Mouse (Mus musculus): ENCODE measurements around the gene Pigz. TPM values are rescaled to one million over a fixed set of nuclear protein-coding genes. Genes with fewer than 3 reads are reported as not detected.
A peak's percentile ranks its signal among the peaks of the same experiment; 100 is the strongest.

Gene Pigz
- total RNA-seq (2021), result 1 to 10 TPM; 1.0 to 1.2 TPM

DNA sequence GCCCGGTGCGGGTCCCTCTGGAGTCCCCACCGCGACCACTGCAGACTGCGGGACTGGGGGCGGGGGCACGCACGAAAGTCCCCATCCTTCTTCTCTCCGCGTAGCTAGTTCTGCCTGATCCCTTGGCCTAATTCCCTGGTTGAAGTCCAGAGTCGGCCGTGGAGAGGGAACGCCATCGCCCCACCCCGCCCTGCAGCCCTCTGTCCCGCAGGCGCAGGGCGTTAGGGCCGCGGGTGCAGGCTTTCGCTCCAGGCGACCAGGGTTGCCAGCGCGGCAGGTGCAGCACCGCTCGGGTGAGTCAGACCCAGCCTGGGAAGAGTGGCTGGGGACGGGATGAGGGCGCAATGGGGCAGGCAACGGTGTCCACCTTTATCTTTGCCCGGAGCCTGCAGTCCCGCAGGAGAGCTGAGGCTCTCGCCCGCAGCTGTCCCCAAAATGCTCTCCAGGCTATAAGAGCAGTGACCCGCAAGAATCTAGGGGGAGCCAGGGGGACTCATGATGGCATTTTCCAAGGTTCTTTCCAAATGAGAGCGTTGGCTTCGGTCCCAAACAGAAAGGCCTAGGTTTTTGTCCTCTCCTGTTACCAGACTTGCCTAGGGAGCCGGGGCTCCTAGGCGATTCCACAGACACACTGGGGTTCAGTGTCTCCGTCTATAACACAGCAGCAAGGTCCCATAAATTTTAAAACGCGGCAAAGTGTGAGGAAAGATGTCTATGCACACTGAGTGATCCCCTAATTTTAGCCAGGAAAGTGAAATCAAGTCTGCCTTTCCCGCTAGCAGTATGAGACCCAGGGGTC is at the start of gene Pigz:
Gene Pigz (plus strand): TSS at position 101 of the 799 bp plus-strand sequence.
- peak; percentile 58 for DNase-seq

DNA sequence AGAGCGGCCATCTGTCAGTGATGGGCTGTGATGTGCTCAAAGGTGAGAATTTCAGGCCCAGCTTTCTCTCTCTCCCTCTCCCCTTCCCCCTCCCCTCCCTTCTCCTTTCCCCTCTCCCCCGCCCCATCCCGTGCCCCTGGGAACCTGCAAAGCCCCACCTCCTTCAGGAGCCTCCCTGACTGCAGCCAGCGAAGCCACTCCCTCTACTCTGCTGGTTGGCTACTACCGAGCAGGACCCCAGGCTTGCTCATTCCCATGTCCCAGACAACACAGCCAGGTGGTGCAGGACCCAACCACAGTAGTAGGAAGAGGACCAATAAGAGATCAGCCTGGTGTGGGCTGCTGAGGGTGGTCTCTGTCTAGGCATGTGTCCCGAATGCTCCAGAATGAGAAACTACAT is 49.7 kb upstream of the Pigz start:
- no peak for DNase-seq

DNA sequence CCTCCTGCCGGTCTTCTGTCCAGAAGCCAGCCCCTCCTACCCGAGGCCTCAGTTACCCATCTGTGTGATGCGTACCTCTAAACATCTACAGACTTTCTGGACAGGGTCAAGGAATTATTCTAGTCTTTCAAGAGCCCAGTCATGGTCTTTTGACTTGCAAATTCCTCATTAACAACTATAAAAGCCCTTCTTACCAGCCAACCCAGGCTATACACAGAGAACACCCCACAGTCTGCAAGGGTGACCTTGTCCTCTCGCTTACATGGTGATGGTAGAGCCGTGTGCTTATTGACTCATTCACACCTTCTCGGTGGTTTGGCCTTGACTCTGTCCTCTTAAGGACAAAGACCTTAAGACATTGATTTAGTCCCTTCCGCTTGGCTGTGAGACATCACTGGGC is 42.7 kb upstream of the Pigz start:
- no peak for DNase-seq

DNA sequence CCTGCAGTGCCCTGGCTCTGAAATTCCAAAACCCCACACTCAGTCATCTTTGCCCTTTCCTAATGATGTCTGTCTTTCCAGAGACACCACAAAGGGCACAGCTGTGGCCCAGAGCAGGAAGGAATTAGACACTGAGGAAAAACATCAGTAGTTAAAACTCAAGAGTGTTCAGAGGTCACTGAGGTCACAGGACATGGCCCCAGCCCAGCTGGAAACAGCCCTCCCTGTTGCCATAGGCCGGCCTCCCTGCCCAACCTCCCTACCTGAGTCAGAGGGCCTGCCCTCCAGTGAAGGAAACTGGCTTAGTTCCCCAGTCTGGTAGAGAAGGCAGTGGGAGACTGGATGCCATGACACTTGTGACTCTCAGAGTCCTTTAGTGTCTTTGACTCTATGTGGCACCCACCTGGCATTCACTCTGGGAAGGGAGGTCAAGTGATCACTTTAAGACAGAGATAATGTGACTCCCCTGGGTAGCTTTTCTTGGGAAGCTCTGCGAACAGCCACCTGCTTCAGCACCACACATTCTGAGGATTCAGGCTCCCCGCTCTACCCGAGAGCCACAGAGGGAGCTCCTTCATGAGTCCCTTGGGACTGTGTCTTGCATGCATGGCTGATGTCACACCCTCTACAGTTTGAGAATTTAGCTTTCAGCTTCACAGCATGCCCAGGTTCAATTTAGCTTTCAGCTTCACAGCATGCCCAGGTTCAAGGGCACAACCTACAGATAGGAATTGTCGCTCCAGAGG is 40.1 kb upstream of the Pigz start:
- DNase-seq, result no peak

DNA sequence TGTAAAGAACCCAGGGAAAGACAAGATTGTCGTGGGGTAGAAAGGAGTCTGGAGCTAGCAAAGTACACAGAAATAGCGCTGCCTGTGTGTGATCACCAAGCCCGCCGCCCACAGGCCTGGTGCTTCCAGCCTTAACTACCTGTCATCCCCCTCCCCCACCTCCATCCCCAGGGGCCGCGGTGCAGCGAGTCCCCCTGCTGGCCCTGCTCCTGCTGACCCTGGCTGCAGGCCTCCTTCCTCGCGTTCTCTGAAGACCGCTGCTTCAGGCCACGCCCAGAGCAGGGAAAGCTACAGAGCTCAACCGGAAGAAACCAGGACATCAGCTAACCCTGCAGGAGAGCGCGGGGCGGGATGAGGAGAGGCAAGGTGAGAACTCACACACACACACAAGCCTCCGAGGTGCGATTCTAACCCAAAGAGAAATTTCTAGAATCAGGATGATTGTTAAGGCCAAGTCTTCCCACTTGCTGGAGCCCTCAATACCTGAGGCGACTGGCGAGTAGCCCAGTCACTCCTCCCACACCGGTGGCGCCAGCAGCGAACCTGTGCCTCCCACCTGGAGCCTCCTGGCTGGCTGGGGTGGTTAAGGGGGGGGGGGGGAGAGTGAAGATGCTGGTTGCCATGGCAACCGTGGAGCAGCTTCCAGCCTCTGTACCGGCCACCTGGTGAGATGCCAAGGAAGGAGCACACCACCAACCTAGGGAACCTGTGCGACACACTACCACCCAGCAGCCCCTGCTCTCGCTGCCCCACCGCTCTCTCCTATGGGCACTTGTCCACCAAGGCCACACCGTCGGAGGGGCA is 36.5 kb upstream of the Pigz start:
- peak; percentile 52 for DNase-seq

DNA sequence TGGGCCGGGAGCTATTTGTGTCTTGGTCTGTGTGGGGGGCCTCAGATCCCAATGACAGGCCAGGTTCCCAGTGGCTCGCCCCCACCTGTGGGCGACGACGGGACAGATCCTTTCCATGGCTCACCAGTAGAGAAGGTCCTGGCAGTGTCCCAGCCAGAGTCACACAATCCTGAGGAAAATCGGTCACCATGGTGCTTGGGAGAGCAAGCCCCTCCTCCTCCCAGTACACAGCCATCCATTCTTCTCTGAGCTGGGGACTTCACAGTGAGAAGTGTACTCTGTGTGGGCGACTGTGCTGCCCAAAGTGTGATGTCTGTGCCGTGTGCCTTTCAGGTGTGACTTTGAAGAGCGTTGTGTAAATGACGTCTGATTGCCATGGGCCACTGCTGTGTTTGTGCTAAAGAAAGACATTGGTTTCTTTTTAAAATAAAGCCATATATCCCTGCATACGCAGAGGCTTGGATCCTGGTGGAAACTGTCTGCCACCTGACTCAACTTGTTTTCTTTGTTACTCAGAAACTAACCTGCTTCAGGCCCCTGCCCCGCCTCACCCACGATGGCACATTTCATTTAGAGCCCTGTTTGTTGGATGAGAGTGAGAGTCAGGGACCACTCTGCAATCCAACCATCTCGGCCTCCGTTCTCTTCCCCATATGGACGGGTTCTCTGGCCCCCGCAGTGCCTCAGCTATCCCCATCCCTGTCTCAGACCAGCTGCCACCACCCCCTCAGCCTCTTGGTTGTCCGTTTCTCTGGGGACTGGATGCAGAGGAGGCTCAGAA is 34.9 kb upstream of the Pigz start:
- DNase-seq, result no peak

DNA sequence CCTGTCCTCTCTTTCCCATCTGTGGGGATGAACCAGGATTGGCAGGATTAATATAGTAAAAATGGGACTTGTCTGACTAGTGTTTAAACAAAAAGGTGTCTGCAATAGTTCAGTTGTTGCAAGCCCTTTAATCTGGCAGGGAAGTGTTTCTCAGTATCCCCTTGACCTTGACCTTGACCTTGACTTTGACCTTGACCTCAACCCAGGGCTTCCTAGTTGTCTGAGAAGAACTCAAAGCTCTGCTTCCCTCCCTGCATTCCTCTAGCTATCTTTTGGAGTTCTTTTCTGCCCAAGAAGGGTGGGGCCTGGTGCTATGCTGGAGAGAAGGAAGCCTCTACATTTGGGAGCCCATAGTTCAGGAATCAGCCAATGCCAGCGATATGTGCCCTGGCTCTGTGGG is 31.8 kb upstream of the Pigz start:
- DNase-seq, result no peak

DNA sequence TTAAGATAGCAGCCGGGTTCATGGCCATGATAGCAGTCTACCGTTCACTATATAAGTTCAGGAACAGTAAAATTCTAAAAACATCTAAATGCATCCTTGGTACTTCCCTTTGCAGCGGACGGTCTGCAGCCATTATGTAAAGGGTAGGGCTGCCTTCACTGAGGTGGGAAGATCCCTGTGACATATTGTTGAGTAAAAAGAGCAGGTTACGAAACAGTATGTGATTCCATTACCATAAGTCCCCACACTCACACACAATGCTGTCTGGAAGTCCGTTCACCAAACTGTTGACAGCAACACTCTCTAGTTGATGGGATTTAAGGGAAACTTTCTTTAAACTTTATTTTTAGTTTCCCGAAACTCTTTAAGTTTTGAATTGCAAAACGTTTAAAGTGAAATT is 30.4 kb upstream of the Pigz start:
- DNase-seq, result no peak

DNA sequence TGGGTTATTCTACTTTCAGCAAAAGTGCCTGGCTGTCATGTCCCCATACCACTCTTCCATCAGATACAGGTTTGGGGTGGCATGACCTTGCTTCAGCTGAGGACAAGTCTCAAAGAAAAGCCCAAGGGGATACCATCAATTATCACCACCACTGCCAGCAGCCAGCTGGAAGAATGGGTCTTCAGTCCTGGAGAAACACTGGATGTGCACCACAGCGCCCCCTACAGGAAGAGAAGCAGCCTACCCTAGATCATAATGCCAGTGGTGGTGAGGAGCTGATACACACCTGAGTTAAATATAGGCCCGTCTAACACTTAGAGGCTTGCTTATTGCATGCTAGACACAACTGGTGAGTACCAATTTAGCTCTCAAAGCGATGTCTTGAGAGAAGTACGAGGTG is 28.3 kb upstream of the Pigz start:
- no peak for DNase-seq

DNA sequence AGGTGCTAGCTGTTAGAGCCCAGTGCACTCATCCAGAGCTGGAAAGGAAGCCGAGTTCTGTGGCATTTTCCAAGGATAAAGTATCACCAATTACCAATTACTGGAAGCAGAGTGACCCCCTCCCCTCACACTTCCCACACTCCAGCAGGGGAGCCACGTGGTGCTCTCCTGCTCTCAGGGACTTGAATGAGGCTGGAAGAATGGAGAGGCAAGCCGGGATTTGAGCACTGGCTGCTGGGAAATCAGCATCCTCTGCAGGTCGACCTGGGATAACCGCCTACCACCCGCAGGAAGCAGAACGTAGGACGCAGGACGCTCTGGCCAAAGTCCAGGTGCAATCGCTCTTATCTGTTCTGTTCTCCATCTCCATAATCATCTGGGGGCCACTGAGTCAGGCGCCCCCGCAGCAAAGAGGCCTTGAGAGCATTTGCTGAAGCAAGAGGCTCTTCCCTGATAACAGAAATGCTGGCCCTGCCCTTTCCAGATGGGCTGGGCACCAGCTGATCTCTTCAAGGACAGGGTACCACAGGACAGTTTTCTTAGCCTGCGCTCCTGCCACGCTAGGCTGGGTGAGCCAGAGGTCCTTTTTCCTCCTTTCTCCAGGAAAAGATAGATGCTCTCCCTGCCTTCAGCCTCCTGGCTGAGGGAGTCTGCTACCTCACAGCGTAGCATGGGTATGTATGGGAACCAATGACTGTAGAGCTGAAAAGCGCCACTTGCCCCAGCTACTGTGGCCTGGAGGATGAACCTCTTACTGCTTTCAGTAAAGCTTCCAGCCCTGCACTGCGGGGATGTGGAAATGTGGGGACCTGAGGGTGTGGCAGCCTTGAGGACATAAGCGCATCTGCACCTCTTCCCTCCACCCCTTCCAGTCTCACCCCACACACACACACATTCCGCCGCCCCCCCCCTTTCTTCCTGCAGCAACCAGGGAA is 27.5 kb upstream of the Pigz start:
- DNase-seq, result no peak

DNA sequence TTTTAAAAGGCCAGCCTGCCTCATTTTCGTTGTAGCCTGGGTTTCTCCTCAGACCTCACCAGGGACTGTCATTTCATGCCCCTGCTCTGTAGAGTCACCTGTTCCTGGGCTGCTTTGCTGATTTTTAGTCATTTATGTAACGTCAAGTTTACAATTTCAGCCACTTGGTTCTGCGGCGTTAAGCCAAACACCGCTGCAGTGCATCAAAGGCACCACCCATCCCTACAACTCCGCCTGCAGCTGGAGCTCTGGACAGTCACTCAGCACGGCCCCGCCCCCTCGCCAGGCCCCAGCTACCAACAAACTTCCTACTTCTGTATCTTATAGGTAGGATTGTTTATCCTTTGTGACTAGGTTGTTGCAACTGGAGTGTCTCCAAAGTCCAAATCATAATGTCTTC is 26.8 kb upstream of the Pigz start:
- peak; percentile 54 for DNase-seq

DNA sequence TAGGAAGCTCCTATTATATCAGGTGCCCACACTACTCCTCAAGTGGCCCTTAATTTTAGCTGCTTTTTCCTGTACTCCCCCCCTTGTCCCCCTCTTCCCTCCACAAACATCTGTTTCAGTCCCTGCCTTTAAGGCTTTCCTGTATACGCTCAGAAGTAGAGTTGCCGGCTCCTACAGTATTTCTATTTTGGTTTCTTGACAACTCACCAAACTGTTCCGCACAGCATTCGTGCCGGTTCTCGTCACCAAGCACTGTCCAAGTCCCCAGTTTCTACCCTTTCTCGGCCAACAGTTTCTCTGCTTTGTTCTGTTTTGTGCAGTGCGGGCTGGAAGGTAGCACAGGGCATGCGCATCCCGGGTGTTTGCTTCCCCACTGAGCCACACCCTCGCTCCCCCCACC is 24.7 kb upstream of the Pigz start:
- DNase-seq, result no peak

DNA sequence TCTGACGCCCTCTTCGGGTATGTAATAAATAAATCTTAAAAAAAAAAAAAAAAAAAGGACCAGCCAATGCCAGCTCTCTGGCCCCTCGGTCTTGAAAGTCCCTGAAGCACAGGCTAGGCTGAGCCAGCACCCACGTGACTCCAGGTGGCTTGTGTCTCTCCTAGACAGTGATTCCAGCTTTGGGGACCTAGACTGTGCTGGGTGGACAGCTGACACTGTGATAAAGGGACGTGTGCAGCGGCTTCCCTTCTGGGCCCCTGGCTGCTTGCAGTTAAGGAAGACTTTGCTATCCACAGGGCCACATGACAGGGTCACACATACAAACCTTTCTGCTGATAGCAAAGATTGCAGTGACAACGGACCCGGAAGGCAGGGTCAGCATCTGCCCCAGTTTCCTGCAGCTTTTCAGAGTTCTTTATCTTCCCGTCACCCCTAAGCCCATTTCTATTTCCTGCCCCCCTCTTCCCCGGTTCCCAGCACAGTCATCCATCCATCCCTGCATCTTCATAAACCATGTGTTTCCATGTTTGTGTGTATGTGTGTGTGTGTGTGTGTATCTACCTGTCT is 23.3 kb upstream of the Pigz start:
- no peak for DNase-seq

DNA sequence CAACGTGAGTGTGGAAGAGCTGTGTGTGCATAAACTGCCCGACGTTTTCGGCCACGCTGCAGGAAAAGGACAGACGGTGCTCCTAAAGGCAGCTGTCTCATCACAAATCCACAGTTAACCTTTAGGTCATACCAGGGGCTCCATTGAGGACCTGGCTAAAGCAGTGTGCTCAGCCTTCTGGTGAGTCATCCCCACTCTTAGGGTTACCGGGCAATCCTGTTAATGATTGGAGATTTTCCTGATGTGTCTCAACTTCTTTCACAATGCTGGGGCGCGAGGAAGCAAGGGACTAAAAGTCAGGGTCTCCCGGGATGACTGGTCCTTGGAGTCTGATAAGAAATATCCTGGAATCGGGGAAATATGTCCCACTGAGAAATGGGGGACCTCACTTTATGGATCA is 15.9 kb upstream of the Pigz start:
- no peak for DNase-seq

DNA sequence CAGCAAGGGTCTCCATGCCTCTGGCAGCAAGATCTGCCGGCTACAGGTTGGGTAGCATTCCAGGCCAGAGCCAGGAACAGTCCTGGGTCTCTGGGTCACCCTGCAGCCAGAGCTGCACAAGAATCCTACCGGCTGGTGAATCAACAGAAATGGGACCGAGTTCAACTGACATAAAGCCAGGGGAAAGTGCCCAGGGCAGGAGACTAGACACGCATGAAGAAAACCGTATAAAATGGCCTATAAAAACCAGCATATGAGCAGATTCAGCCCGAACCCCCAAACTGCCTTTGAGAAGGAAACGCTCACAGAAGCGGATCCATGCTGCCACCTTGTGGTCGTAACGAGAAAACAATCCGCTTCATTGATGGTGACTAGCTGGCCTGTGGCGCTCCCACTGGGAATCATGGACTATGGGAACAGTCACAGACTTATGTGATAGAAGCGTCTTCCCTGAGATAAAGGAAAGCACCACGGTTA is 15.4 kb upstream of the Pigz start:
- peak; percentile 82 for DNase-seq

DNA sequence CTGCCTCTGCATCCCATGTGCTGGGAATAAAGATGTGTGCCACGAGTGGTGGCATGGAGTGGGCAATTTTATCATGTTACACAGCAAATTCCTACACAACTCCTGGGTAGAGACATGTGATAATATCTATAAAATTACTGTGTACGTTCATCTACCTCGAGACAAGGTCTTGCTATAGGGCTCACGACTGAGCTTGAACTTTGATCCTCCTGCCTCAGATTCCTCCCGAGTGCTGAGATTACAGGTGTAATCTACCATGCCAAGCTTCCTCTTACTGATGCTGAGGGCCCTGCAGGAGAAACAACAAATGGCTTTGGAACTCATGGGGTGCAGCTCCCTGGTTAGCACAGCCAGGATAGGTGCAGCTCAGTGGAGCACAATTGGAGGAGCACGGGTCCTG is 9.3 kb upstream of the Pigz start:
- DNase-seq, result no peak

DNA sequence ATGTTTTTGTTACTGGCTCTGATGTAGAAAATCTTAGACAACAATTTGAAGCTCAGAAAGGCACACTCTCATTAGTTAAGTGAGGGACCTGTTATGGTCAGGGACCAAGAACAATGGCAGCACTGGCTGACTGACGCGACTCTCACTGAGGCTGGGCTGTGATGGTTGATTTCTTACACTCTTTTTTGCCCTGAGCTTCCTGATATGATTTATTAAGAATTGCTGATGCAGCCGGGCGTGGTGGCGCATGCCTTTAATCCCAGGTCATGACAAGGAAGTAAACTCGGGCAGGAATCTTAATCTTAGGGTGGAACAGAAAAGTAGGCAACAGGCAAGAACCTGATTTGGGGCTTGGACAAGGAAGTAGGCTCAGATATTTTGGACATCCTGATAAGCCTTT is 7.6 kb upstream of the Pigz start:
- DNase-seq, result no peak

DNA sequence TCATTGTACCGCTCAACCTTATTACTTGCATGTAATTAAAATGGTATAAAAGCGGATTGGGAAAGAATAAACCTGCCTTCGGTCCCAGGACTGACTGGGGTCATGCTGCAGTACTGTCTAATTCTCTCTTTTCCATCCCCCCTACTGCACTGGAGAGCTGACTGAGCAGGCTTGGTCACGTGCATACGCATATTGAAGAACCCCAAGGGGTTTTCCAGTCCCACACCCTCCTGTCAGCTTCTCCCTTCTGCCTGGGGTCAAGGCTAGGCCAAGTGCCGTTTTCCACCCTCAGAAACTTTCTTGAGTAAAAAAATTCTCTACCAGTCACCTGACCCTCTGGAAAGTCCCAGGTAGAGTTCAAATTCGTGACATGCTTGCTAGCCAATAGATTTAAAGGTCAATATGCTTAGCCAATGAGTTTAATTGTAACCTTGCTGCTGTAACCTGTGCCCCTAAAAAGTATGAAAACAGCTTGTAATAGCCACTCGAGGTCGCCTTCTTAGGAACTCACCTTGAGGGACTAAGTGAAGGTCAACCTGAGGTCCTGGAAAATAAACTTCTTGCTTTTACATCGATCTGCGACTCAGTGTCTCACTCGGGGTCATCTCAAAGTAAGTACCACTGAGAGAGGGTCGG is 7.0 kb upstream of the Pigz start:
- no peak for DNase-seq

DNA sequence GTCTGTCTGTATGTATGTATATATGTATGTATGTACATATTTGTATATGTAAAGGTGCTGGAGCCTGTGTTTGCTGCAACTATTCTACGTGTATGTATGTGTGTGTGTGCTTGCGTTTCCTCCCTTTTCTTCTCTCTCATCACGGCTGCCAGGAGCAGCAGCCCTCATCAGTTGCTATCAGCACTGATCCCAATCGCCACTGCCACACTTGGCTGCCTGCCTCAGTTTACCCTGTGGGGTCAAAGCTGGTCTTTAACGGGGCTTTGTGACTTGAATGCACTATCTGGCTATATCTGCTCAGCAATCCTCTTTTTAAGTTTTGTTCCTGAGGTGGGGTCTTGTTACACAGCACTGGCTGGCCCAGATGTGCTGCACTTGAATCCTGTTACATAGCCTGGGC is 6.2 kb upstream of the Pigz start:
- DNase-seq, result no peak

DNA sequence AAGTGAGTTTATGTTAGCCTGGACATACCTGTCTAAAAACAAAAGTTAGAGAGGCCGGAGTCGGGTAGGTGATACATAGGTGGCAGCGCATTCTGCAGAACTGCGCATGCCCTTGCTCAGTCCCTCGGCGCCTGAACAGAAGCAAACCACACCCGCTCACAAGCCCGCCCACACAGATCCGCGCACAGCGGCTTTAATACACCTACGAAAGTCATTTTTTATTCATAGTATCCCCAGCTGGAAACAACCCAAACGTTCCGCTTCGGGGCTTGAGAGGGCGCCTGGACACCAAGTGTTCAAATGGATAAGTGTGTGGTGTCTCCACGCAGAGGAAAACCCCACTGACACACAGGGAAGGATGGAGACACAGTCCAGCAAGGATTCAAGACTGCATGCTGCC is 2.3 kb upstream of the Pigz start:
- no peak for DNase-seq

Measured in heart, postnatal 4 days (tissue).